ENCODE assay signal across 8 mouse cellular contexts in the genomic region with DNA sequence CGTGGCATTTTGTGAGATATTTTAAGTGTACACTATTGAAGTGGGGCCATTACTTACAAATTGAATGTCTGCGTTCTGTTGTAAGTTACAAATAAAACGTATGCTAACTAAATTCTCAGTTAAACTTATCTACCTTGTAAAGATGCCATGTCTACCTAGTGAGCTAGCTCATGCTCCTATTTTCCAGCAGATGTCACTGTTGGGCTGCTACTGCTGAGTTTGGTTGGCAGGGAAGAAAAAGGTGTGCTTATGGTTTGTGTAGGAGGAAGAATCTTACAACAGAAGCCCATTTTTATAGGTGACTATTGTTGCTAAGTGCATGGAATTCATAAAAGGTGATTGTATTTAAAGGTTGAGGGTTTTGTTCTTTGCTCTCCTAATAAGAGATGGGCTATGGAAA. TPM values are rescaled to one million over a fixed set of nuclear protein-coding genes. Genes with fewer than 3 reads are reported as not detected.
DNase-seq lines count a peak whose midpoint lies in the region; ATAC-seq and TF ChIP-seq lines count a peak whose summit lies in the region.

No protein-coding gene starts in this region.

- H3K27ac ChIP-seq in liver, adult 2 months (replicated peaks; ENCODE audit: insufficient read depth, low read depth, low read length): no peak overlapping the region
- no peak overlapping the region for H3K27ac ChIP-seq in liver, embryonic 12.5 days
- no peak overlapping the region for H3K27ac ChIP-seq in forebrain, embryonic 10.5 days

- ATAC-seq in liver, embryonic 12.5 days: no peak

- no peaks in the 10 kb centered on the region; the same call in 1 of the 2 replicates for H3K4me1 ChIP-seq in liver, adult 2 months (ENCODE audit: control insufficient read depth, insufficient read depth, low read length)
- H3K4me1 ChIP-seq in liver, embryonic 12.5 days: no peaks in the 10 kb centered on the region
- H3K4me1 ChIP-seq in forebrain, embryonic 10.5 days: no peaks in the 10 kb centered on the region

- TF ChIP-seq CTCF in liver, adult 2 months (IDR thresholded peaks at IDR 0.05; ENCODE audit: low read depth, low read length): peak; percentile 48

- H3K4me3 ChIP-seq in liver, adult 2 months (ENCODE audit: insufficient read depth, low read depth, low read length): no peak overlapping the region
- no peak overlapping the region for H3K4me3 ChIP-seq in liver, embryonic 12.5 days
- no peak overlapping the region for H3K4me3 ChIP-seq in forebrain, embryonic 10.5 days

- 71% methylated on average over 3 of the region's 3 CpGs for WGBS in liver, adult 2 months
- WGBS in liver, embryonic 12.5 days (ENCODE audit: insufficient replicate concordance): 54% methylated on average over 3 of the region's 3 CpGs
- 75% methylated on average over 3 of the region's 3 CpGs for whole genome bisulfite sequencing in forebrain, embryonic 10.5 days

- TF ChIP-seq POLR2A in liver, adult 2 months (IDR thresholded peaks at IDR 0.05; ENCODE audit: extremely low read depth, insufficient read depth, low read length): no peak

- peaks cover 7% of the 10 kb centered on the region for H3K36me3 ChIP-seq in liver, adult 2 months (ENCODE audit: control insufficient read depth, insufficient read depth, low read length)
- H3K36me3 ChIP-seq in liver, embryonic 12.5 days: peaks cover 12% of the 10 kb centered on the region; the same call in 1 of the 2 replicates
- H3K36me3 ChIP-seq in forebrain, embryonic 10.5 days (replicated peaks): peaks cover 13% of the 10 kb centered on the region

- H3K9me3 ChIP-seq in liver, embryonic 12.5 days (replicated peaks): no peaks in the 10 kb centered on the region
- no peaks in the 10 kb centered on the region for H3K9me3 ChIP-seq in forebrain, embryonic 10.5 days

- no peaks in the 10 kb centered on the region; the same call in 1 of the 2 replicates for H3K79me2 ChIP-seq in liver, adult 2 months (ENCODE audit: control insufficient read depth, insufficient read depth, low read length)

- no peak overlapping the region for H3K4me2 ChIP-seq in liver, embryonic 12.5 days

- no peak overlapping the region for H3K9ac ChIP-seq in liver, adult 2 months (ENCODE audit: low read depth, low read length)
- no peak overlapping the region for H3K9ac ChIP-seq in liver, embryonic 12.5 days

- no peaks in the 10 kb centered on the region for H3K27me3 ChIP-seq in liver, adult 2 months (ENCODE audit: control insufficient read depth, insufficient read depth, low read length)
- no peaks in the 10 kb centered on the region for H3K27me3 ChIP-seq in liver, embryonic 12.5 days (replicated peaks)
- H3K27me3 ChIP-seq in forebrain, embryonic 10.5 days (ENCODE audit: poor library complexity, severe bottlenecking): no peaks in the 10 kb centered on the region

- peak; percentile 23 for DNase-seq in cerebellum, adult 11-12 months
- DNase-seq in cerebellum, adult 9-11 months: no peak
- DNase-seq in liver, adult 2 months (ENCODE audit: extremely low read depth, low read depth, low spot score): peak; percentile 44
- DNase-seq in brain, embryonic 18.5 days (ENCODE audit: low read depth, low spot score): peak; percentile 18
- DNase-seq in induced T-regulatory cell, adult 2 months (ENCODE audit: low read depth): peak; percentile 81
- DNase-seq in retina, postnatal 7 days (ENCODE audit: low read depth, low spot score): peak; percentile 47
- DNase-seq in forebrain, embryonic 10.5 days (ENCODE audit: extremely low spot score, low spot score): no peak

RNA-seq across cellular contexts. Expression of gene Ambra1, which starts 49.2 kb away (rescaled TPM):
- total RNA-seq in liver, adult 2 months (2014; rRNA removed): 11.3 and 12.4 TPM in 2 replicates
- polyA plus RNA-seq in liver, adult 2 months (2012; rRNA removed): 10.4 and 11.0 TPM in 2 replicates
- 8.7 and 9.0 TPM in 2 replicates for polyA plus RNA-seq in liver, embryonic 12.5 days (2016; fragmentation: Nextera tagmentation; extraction: Ambion mirVana)
- polyA plus RNA-seq in forebrain, embryonic 10.5 days (2016; fragmentation: Nextera tagmentation; extraction: Ambion mirVana): 21.5 and 23.2 TPM in 2 replicates

Comparison
In these comparisons a context has a peak if more than half of its experiments do, and no peak if none do; other contexts are left out.
1. DNase-seq: peak in cerebellum, adult 11-12 months (single experiment), liver, adult 2 months (single experiment), brain, embryonic 18.5 days (single experiment), induced T-regulatory cell, adult 2 months (single experiment) and retina, postnatal 7 days (single experiment); none in cerebellum, adult 9-11 months (single experiment) and forebrain, embryonic 10.5 days (single experiment).